Mouse (Mus musculus): Measurements from ENCODE around the gene Tspan8. TPM values are rescaled to one million over a fixed set of nuclear protein-coding genes. Genes with fewer than 3 reads are reported as not detected.
"Not testable (repeated sequence)": the region's sequence is repeated elsewhere in the genome, so short reads cannot be mapped to it uniquely, and the experiment has no call there.

The Tspan8 gene
- polyA plus RNA-seq, 1 experiment from 2014 or later, result 1.9 TPM

GRCm38 (mm10) chr10:115803013-115803412 is 13.6 kb upstream of the Tspan8 start:
- H3K9ac ChIP-seq; H3K4me2 ChIP-seq; H3K27me3 ChIP-seq (replicated peaks); H3K36me3 ChIP-seq; H3K4me1 ChIP-seq; ATAC-seq (ENCODE audit: extremely low read depth, insufficient number of reproducible peaks, low FRiP score, low TSS enrichment); H3K27ac ChIP-seq (replicated peaks); H3K9me3 ChIP-seq; H3K4me3 ChIP-seq: not testable (repeated sequence)
- WGBS, result 84% methylated on average over 9 of the region's 9 CpGs

- Histone ChIP-seq H3K9me3 (no peaks in the 10 kb centered on the region), H3K36me3 (no peaks in the 10 kb centered on the region), H3K4me1 (no peaks in the 10 kb centered on the region), H3K4me3 (no peak overlapping the region), H3K9ac (no peak overlapping the region), H3K27me3 (replicated peaks) (no peaks in the 10 kb centered on the region), H3K27ac (replicated peaks) (no peak overlapping the region), H3K4me2 (no peak overlapping the region)
- WGBS, result 73% methylated on average over 2 of the region's 2 CpGs
- ATAC-seq (ENCODE audit: extremely low read depth, insufficient number of reproducible peaks, low FRiP score, low TSS enrichment), result no peak
Measured at GRCm38 (mm10) chr10:115803765-115804164, 12.9 kb upstream of the Tspan8 start.

GRCm38 (mm10) chr10:115805987-115806386 is 10.6 kb upstream of the Tspan8 start:
- 65% methylated on average over 5 of the region's 5 CpGs for WGBS
- ATAC-seq (ENCODE audit: extremely low read depth, insufficient number of reproducible peaks, low FRiP score, low TSS enrichment), result no peak

GRCm38 (mm10) chr10:115809169-115809568 is 7.5 kb upstream of the Tspan8 start:
- Histone ChIP-seq H3K9ac (no peak overlapping the region), H3K27ac (replicated peaks) (no peak overlapping the region), H3K9me3 (no peaks in the 10 kb centered on the region), H3K4me2 (no peak overlapping the region), H3K4me1 (no peaks in the 10 kb centered on the region), H3K27me3 (replicated peaks) (no peaks in the 10 kb centered on the region), H3K4me3 (no peak overlapping the region), H3K36me3 (no peaks in the 10 kb centered on the region)
- no peak for ATAC-seq (ENCODE audit: extremely low read depth, insufficient number of reproducible peaks, low FRiP score, low TSS enrichment)
- 78% methylated on average over 7 of the region's 7 CpGs for WGBS

More at GRCm38 (mm10) chr10:115805987-115806386, 10.6 kb upstream of the Tspan8 start:
- Histone ChIP-seq H3K4me3 (no peak overlapping the region), H3K27me3 (replicated peaks) (no peaks in the 10 kb centered on the region), H3K4me2 (no peak overlapping the region), H3K27ac (replicated peaks) (no peak overlapping the region), H3K4me1 (no peaks in the 10 kb centered on the region), H3K9ac (no peak overlapping the region), H3K9me3 (no peaks in the 10 kb centered on the region), H3K36me3 (no peaks in the 10 kb centered on the region)

GRCm38 (mm10) chr10:115811519-115811918 is 5.1 kb upstream of the Tspan8 start:
- H3K27me3 ChIP-seq (replicated peaks), result no peaks in the 10 kb centered on the region
- no peaks in the 10 kb centered on the region for H3K9me3 ChIP-seq
- no peak overlapping the region for H3K27ac ChIP-seq (replicated peaks)
- ATAC-seq (ENCODE audit: extremely low read depth, insufficient number of reproducible peaks, low FRiP score, low TSS enrichment), result no peak
- H3K36me3 ChIP-seq, result no peaks in the 10 kb centered on the region
- 0 out of 2 replicates have a peak, but pooled peaks cover 3% of the 10 kb centered on the region for H3K4me1 ChIP-seq
- no peak overlapping the region for H3K9ac ChIP-seq
- WGBS, result 68% methylated on average over 5 of the region's 5 CpGs
- H3K4me3 ChIP-seq, result no peak overlapping the region
- H3K4me2 ChIP-seq, result no peak overlapping the region

GRCm38 (mm10) chr10:115814878-115815277 is 1.8 kb upstream of the Tspan8 start:
- Histone ChIP-seq H3K4me1 (peaks cover 7% of the 10 kb centered on the region; the same call in 1 of the 2 replicates), H3K4me2 (no peak overlapping the region)
- WGBS, result 84% methylated on average over 11 of the region's 11 CpGs

GRCm38 (mm10) chr10:115817056-115817724 is 558 bp downstream of the Tspan8 start:
- Histone ChIP-seq H3K36me3 (no peaks in the 10 kb centered on the region), H3K4me1 (peaks cover 7% of the 10 kb centered on the region; the same call in 1 of the 2 replicates), H3K27me3 (replicated peaks) (no peaks in the 10 kb centered on the region), H3K9ac (no peak overlapping the region), H3K4me3 (peak overlapping the region; percentile 21; the same call in 1 of the 2 replicates), H3K27ac (replicated peaks) (no peak overlapping the region), H3K9me3 (no peaks in the 10 kb centered on the region), H3K4me2 (peak overlapping the region; percentile 36)
- WGBS, result 38% methylated on average over 13 of the region's 13 CpGs
- no peak; the same call in 1 of the 2 replicates for ATAC-seq (ENCODE audit: extremely low read depth, insufficient number of reproducible peaks, low FRiP score, low TSS enrichment)

More at GRCm38 (mm10) chr10:115814878-115815277, 1.8 kb upstream of the Tspan8 start:
- no peaks in the 10 kb centered on the region for H3K27me3 ChIP-seq (replicated peaks)
- no peak overlapping the region for H3K9ac ChIP-seq
- H3K4me3 ChIP-seq, result no peak overlapping the region
- H3K36me3 ChIP-seq, result no peaks in the 10 kb centered on the region
- H3K9me3 ChIP-seq, result no peaks in the 10 kb centered on the region
- no peak for ATAC-seq (ENCODE audit: extremely low read depth, insufficient number of reproducible peaks, low FRiP score, low TSS enrichment)
- H3K27ac ChIP-seq (replicated peaks), result no peak overlapping the region

GRCm38 (mm10) chr10:115825289-115825688 is 8.7 kb downstream of the Tspan8 start:
- 43% methylated on average over 7 of the region's 7 CpGs for WGBS
- no peak overlapping the region for H3K9ac ChIP-seq
- no peak overlapping the region for H3K4me2 ChIP-seq
- no peak overlapping the region for H3K4me3 ChIP-seq
- no peak overlapping the region for H3K27ac ChIP-seq (replicated peaks)
- H3K9me3 ChIP-seq, result no peaks in the 10 kb centered on the region
- no peaks in the 10 kb centered on the region for H3K36me3 ChIP-seq
- H3K27me3 ChIP-seq (replicated peaks), result no peaks in the 10 kb centered on the region
- H3K4me1 ChIP-seq, result 0 out of 2 replicates have a peak, but pooled peaks cover 2% of the 10 kb centered on the region
- ATAC-seq (ENCODE audit: extremely low read depth, insufficient number of reproducible peaks, low FRiP score, low TSS enrichment), result no peak

GRCm38 (mm10) chr10:115828872-115829271 is 12.2 kb downstream of the Tspan8 start:
- ATAC-seq (ENCODE audit: extremely low read depth, insufficient number of reproducible peaks, low FRiP score, low TSS enrichment), result no peak
- Histone ChIP-seq H3K9ac (no peak overlapping the region), H3K4me3 (no peak overlapping the region), H3K4me2 (no peak overlapping the region), H3K27me3 (replicated peaks) (no peaks in the 10 kb centered on the region), H3K36me3 (no peaks in the 10 kb centered on the region), H3K9me3 (no peaks in the 10 kb centered on the region), H3K27ac (replicated peaks) (no peak overlapping the region), H3K4me1 (0 out of 2 replicates have a peak, but pooled peaks cover 5% of the 10 kb centered on the region)
- WGBS, result 71% methylated on average over 5 of the region's 5 CpGs

GRCm38 (mm10) chr10:115829696-115830095 is 13.1 kb downstream of the Tspan8 start:
- ATAC-seq (ENCODE audit: extremely low read depth, insufficient number of reproducible peaks, low FRiP score, low TSS enrichment), result no peak
- Histone ChIP-seq H3K27me3 (replicated peaks) (no peaks in the 10 kb centered on the region), H3K4me2 (no peak overlapping the region), H3K27ac (replicated peaks) (no peak overlapping the region), H3K36me3 (no peaks in the 10 kb centered on the region), H3K9ac (no peak overlapping the region), H3K4me1 (0 out of 2 replicates have a peak, but pooled peaks cover 5% of the 10 kb centered on the region), H3K4me3 (no peak overlapping the region), H3K9me3 (no peaks in the 10 kb centered on the region)
- WGBS, result 55% methylated on average over 1 of the region's 1 CpGs

GRCm38 (mm10) chr10:115830726-115831125 is 14.1 kb downstream of the Tspan8 start:
- 57% methylated on average over 3 of the region's 3 CpGs for WGBS
- ATAC-seq (ENCODE audit: extremely low read depth, insufficient number of reproducible peaks, low FRiP score, low TSS enrichment), result no peak
- Histone ChIP-seq H3K36me3 (no peaks in the 10 kb centered on the region), H3K27ac (replicated peaks) (no peak overlapping the region), H3K4me1 (0 out of 2 replicates have a peak, but pooled peaks cover 5% of the 10 kb centered on the region), H3K9ac (no peak overlapping the region), H3K9me3 (no peaks in the 10 kb centered on the region), H3K4me3 (no peak overlapping the region), H3K27me3 (replicated peaks) (no peaks in the 10 kb centered on the region), H3K4me2 (no peak overlapping the region)

- no peak overlapping the region for H3K27ac ChIP-seq (replicated peaks)
- no peak for ATAC-seq (ENCODE audit: extremely low read depth, insufficient number of reproducible peaks, low FRiP score, low TSS enrichment)
Measured at GRCm38 (mm10) chr10:115834017-115834416, 17.4 kb downstream of the Tspan8 start.

More at GRCm38 (mm10) chr10:115834017-115834416, 17.4 kb downstream of the Tspan8 start:
- H3K9ac ChIP-seq, result no peak overlapping the region
- H3K36me3 ChIP-seq, result no peaks in the 10 kb centered on the region
- no peak overlapping the region for H3K4me2 ChIP-seq
- 0 out of 2 replicates have a peak, but pooled peaks cover 5% of the 10 kb centered on the region for H3K4me1 ChIP-seq
- no peak overlapping the region for H3K4me3 ChIP-seq
- no peaks in the 10 kb centered on the region for H3K9me3 ChIP-seq
- H3K27me3 ChIP-seq (replicated peaks), result no peaks in the 10 kb centered on the region
- 79% methylated on average over 6 of the region's 6 CpGs for WGBS

All from heart, embryonic 13.5 days (tissue).